Mouse (Mus musculus) E14TG2a.4 (cell line): ENCODE results near the gene Iqsec3.

Experiments
- CTCF ChIP-seq: conservative IDR thresholded peaks from 2 replicates; pipeline ENCODE4 v1.5.1; 2014; ENCODE audit warnings: low read length
- NANOG ChIP-seq: IDR thresholded peaks from 2 replicates; pipeline ENCODE4 v1.6.1; 2014; ENCODE audit warnings: borderline replicate concordance, low read length, mixed read lengths

- TF ChIP-seq CTCF: no peak
- no peak for TF ChIP-seq NANOG
Observed at GRCm38 (mm10) chr6:121519896-121520295, 46.4 kb upstream of the Iqsec3 start.
